Mouse (Mus musculus) forebrain, embryonic 10.5 days (tissue): ENCODE measurements at regions not wholly inside any gene's neighbourhood (a gene's known extent, or its start where the extent isn't known, plus 50 kb on each side); places are given as distances from the start of the nearest gene placed in this dataset.

Source experiments
- DNase-seq: peaks from one replicate; pipeline ENCODE4 v3.0.0-alpha.2; 2017; ENCODE audit warnings: low spot score; ENCODE audit errors: extremely low spot score
- H3K27ac ChIP-seq: fragments of 300-500 bp; sonication (generic); 2 replicates; pipeline ENCODE4 v1.5.1; 2016; ENCODE audit warnings: mild to moderate bottlenecking
- H3K27me3 ChIP-seq: fragments of 300-500 bp; sonication (generic); 2 replicates; pipeline ENCODE4 v1.6.1; 2016; ENCODE audit warnings: mild to moderate bottlenecking; ENCODE audit not compliant: poor library complexity, severe bottlenecking
- H3K36me3 ChIP-seq: fragments of 300-500 bp; sonication (generic); replicated peaks from 2 replicates; pipeline ENCODE4 v1.6.1; 2016; ENCODE audit warnings: mild to moderate bottlenecking, moderate library complexity
- H3K4me1 ChIP-seq: fragments of 300-500 bp; sonication (generic); 2 replicates; pipeline ENCODE4 v1.6.1; 2016
- H3K4me3 ChIP-seq: fragments of 300-500 bp; sonication (generic); 2 replicates; pipeline ENCODE4 v1.5.1; 2016; ENCODE audit warnings: mild to moderate bottlenecking, moderate library complexity
- H3K9me3 ChIP-seq: fragments of 300-500 bp; sonication (generic); 2 replicates; pipeline ENCODE4 v1.6.1; 2016; ENCODE audit warnings: mild to moderate bottlenecking, moderate library complexity
- WGBS: fragments of 180-500 bp; shearing (Covaris S2); methylation state at CpG from one replicate; pipeline ENCODE4 v1.1.7; 2016; 5-methylcytosine and 5-hydroxymethylcytosine counted together

DNA sequence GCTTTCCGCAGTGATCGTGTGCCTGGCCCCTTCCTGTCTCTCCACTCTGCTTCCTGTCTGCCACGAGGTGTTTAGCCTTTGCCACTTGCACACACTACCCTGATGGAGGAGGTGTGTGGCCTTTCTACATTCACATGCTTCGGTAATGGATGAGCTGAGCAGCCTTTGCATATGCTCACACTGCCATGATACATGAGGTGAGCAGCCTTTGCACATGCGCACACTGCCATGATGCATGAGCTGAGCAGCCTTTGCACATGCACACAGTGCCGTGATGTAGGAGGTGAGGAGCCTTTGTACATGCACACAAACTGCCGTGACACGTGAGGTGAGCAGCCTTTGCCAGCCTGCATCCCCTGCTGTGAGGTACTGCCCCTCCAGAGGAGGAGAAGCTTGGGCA lies 58.3 kb downstream of the Erv3 start:
- DNase-seq: no peak
- Histone ChIP-seq H3K36me3 (no peaks in the 10 kb centered on the region), H3K4me1 (no peaks in the 10 kb centered on the region), H3K27ac (no peak overlapping the region), H3K9me3 (no peaks in the 10 kb centered on the region), H3K4me3 (no peak overlapping the region), H3K27me3 (no peaks in the 10 kb centered on the region)
- WGBS: 76% methylated on average over 8 of the region's 8 CpGs

DNA sequence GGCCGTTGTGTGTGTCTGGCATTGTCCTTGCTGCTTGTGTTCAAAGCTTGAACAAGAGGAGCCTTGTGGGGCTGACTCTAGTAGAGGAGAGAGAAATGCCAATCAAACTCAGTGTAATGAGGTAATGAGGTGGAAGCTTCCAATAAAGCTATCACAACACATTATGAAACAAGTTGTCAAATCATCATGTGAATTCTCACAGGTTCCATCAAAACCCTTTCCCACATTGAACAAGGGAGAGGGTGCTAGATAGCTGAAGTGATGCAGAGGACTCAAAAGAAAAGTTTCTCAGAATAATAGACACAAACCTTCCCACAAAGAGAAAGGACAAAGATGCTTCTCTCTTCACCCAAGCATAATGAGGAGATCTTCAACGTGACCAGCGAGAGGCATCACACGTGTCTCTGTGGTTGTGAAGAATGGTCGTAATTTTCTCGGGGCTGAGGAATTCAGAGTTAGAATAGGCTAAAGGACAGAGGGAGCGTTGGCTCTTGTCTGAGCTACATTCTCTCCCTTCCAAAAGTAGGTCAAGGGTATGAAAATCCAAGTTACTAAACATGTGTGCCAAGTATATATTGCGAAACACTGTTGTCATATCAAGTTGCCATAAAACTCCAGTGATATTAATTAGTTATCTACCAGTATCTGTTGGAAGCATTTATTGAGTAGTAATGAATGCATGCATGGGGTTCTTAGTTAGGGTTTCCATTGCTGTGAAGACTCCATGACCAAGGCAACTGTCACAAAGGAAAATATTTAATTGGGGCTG lies 59.2 kb downstream of the Erv3 start:
- Histone ChIP-seq H3K27ac (no peak overlapping the region), H3K4me3 (no peak overlapping the region), H3K4me1 (no peaks in the 10 kb centered on the region), H3K36me3 (no peaks in the 10 kb centered on the region), H3K9me3 (no peaks in the 10 kb centered on the region), H3K27me3 (no peaks in the 10 kb centered on the region)
- no peak for DNase-seq
- WGBS: 85% methylated on average over 8 of the region's 8 CpGs

DNA sequence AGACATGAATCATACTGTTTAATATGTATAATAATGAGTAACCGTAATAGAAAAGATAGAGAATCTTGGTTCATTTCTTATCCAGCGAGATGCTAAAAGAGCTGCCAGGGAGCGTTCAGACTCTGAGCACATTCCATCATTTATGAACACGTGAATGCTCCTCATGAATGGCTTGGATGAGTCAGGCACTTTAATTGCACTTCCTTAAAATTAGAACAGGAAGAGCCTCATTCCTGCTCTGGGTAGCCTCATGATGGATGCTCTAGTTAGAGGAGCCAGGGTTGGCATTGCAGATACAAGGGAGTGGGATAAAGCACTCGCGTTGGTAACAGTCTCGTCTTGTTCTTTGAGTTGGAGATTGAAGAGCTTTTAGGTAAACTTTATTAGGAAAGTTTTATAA lies 60.1 kb downstream of the Erv3 start:
- 87% methylated on average over 7 of the region's 7 CpGs for WGBS
- DNase-seq: no peak

DNA sequence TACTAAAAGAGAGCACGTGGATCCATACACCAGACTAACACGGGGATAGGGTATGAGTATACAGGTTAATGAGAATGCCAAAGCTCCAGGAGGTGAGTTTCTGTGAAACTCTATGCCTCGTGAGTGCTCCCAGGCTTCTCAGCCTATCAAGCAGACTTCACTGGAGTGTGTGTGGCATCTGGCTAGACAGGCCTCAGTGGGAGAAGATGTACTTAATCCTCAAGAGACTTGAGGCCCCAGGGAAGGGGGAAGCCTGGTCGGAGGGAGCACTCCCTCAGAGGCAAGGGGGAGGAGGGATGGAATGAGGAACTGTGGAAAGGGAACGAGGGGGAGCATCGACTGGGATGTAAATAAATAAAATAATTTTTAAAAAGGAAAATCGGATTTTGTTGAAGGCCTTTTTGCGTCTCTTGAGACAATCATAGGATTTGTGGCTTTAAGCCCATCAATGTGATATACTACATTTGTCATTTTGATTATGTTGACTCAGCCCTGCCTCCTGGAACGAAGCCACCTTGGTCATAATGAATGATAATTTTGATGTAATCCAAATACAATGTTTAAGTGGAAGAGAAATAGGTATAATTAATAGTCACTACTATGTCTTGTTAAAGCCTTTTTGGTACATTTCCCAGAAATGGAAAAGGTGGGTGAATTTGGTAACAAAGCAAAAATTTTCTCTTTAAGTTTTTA lies 62.4 kb downstream of the Erv3 start:
- Histone ChIP-seq H3K27ac (no peak overlapping the region), H3K4me1 (no peaks in the 10 kb centered on the region), H3K36me3 (no peaks in the 10 kb centered on the region), H3K9me3 (no peaks in the 10 kb centered on the region), H3K27me3 (no peaks in the 10 kb centered on the region), H3K4me3 (no peak overlapping the region)
- WGBS: 81% methylated on average over 9 of the region's 9 CpGs
- DNase-seq: no peak

More for the DNA sequence above, 60.1 kb downstream of the Erv3 start:
- Histone ChIP-seq H3K27ac (no peak overlapping the region), H3K9me3 (no peaks in the 10 kb centered on the region), H3K27me3 (no peaks in the 10 kb centered on the region), H3K4me1 (no peaks in the 10 kb centered on the region), H3K36me3 (no peaks in the 10 kb centered on the region), H3K4me3 (no peak overlapping the region)

DNA sequence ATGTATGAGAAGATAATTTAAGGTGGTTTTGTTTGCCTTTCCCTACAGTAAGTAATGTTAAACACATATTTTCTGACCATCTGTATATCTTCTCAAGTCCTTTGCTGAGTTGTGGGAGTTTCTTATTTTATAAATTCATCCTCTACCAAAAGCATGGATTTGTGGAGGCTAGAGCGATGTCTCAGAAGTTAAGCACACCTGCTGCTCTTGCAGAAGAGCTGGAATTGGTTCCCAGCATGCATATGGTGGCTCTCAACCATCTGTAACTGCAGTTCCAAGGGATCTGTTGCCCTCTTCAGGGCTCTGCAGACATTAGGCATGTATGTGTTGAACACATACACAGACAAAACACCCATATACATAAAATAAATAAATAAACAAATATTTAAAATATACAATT lies 84.2 kb downstream of the Erv3 start:
- DNase-seq: no peak
- Histone ChIP-seq H3K4me3 (no peak overlapping the region), H3K36me3 (no peaks in the 10 kb centered on the region), H3K9me3 (peaks cover 4% of the 10 kb centered on the region; the same call in 1 of the 2 replicates), H3K4me1 (no peaks in the 10 kb centered on the region), H3K27ac (no peak overlapping the region), H3K27me3 (no peaks in the 10 kb centered on the region)
- 93% methylated on average over 1 of the region's 1 CpGs for WGBS

DNA sequence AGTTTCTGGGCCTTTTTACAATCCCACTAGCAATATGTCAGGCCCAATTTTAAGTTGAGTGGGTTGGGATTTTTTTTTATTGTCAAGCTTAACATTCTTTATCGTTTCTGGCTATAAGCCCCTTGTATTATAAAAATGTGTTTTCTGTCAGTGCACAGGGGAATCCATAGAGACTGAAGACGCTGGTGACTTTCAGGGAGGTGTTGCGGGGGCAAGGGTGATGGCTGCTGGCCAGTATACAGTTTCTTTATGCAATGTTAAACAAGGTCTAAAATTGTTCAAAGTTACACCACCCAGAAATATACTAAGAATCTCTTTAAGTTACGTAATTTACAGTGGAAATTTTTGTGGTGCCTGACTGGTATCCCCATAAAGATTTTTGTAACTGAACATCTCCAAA lies 85.9 kb downstream of the Erv3 start:
- no peaks in the 10 kb centered on the region for H3K36me3 ChIP-seq
- no peaks in the 10 kb centered on the region for H3K27me3 ChIP-seq
- H3K9me3 ChIP-seq: no peaks in the 10 kb centered on the region
- no peak overlapping the region for H3K4me3 ChIP-seq
- H3K27ac ChIP-seq: no peak overlapping the region
- H3K4me1 ChIP-seq: no peaks in the 10 kb centered on the region
- no peak for DNase-seq
- WGBS: 88% methylated on average over 4 of the region's 4 CpGs

DNA sequence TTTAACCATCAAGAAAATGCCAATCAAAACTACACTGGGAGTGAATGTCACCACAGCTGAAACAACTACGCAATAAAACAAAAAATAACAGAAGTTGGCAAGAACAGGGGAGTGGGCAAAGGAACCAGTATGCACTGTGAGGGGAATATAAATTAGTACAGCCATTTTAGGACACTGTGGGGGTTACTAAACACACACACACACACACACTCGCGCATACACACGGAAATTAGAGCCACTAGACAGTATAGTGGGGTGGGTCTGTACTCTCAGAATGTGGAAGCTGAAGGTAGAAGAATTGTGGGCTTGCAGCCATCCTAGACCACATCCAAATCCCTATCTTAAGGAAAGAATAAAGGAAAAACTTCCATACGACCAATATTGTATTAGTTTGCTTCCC lies 87.4 kb downstream of the Erv3 start:
- WGBS: 86% methylated on average over 5 of the region's 5 CpGs
- Histone ChIP-seq H3K4me3 (no peak overlapping the region), H3K9me3 (no peaks in the 10 kb centered on the region), H3K36me3 (no peaks in the 10 kb centered on the region), H3K4me1 (no peaks in the 10 kb centered on the region), H3K27ac (no peak overlapping the region), H3K27me3 (no peaks in the 10 kb centered on the region)
- DNase-seq: no peak

DNA sequence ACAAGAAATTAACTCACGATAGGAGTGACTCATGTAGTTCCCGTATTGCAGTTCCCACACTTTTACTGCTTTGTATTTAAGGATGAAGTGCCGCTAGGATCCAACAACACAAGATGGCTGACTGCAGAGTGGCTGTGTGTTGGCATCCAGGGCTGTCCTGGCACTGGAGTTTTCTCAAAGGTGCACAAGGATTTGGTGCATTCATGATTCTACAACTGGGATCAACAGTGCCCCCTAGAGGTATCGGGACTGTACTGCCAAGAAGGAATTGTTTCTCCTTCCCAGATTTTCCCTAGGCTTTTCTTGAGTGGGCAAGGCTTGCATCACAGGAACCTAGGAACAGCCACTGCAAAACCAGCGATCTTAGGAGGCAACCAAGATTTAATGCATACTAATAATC lies 88.7 kb downstream of the Erv3 start:
- no peaks in the 10 kb centered on the region for H3K36me3 ChIP-seq
- H3K27me3 ChIP-seq: no peaks in the 10 kb centered on the region
- WGBS: 55% methylated on average over 5 of the region's 5 CpGs
- no peak overlapping the region for H3K4me3 ChIP-seq
- peaks cover under 1% of the 10 kb centered on the region for H3K4me1 ChIP-seq
- no peaks in the 10 kb centered on the region for H3K9me3 ChIP-seq
- DNase-seq: peak; percentile 29
- no peak overlapping the region for H3K27ac ChIP-seq

DNA sequence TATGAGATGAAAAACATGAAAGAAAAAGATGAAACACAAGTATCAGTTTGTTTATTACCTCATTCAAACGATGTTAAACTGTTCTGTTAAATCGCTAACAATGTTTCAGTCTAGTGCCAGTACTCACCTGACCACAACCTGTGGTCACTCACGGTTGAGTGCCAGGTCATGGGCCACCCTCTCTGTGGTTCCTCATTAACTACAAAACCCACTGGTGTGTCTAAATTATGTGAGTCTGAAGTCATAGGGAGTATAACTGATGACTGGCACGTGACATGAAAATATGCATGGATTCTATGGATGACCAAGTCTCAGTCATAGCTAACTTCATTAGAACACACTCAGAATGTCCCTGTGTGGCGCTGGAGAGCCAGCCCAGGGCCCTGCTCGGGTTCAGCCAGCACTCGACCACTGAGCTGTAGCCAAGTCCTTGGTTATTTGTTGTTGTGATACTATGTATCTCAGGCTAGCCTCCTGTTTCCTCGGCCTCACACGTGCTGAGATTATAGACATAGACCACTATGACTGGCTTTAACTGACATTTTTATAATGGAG lies 89.8 kb downstream of the Erv3 start:
- H3K27ac ChIP-seq: no peak overlapping the region
- H3K9me3 ChIP-seq: no peaks in the 10 kb centered on the region
- 84% methylated on average over 9 of the region's 9 CpGs for WGBS
- H3K36me3 ChIP-seq: no peaks in the 10 kb centered on the region
- no peak overlapping the region for H3K4me3 ChIP-seq
- DNase-seq: no peak
- peaks cover 6% of the 10 kb centered on the region for H3K4me1 ChIP-seq
- H3K27me3 ChIP-seq: no peaks in the 10 kb centered on the region

DNA sequence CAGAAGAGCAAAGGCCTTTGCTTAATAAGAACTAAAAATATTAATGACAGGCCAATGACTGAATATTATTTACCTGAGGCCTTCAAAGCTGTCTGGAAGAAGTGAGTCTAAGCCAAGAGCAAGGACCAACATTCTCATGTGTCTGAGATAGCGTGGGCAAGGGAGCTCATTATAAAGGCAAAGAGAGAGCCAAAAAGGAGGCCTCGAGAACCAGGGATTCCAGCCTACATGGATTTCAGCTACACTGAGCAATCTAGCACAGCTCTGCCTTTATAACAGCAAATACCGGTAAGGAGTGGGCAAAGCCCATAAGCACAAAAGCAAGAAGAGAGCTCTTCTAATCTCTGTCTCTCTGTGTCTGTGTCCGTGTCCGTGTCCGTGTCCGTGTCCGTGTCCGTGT lies 93.0 kb downstream of the Erv3 start:
- no peak for DNase-seq
- WGBS: 93% methylated on average over 9 of the region's 9 CpGs
- Histone ChIP-seq H3K27me3 (no peaks in the 10 kb centered on the region), H3K36me3 (no peaks in the 10 kb centered on the region), H3K4me3 (no peak overlapping the region), H3K4me1 (peaks cover 6% of the 10 kb centered on the region), H3K9me3 (no peaks in the 10 kb centered on the region), H3K27ac (no peak overlapping the region)

DNA sequence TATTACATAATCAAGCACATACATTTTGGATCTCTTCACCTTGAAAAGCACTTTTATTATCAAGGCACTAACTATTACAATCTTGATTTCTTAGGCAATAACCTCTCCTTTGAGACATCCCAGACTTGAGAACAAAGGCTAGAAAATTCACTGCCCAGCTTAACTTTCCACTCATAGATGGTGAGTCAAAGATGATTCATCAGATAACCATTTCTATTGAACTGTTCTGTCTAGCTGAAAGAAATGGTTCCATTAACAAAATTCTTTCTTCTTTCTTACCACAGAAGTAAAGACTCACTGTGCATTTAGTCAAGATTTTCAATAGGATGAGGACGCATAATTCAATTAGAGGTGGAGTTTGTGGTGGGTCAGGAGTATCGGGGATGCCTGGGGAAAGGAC lies 98.0 kb downstream of the Erv3 start:
- no peak for DNase-seq
- Histone ChIP-seq H3K27me3 (no peaks in the 10 kb centered on the region), H3K4me1 (peaks cover 6% of the 10 kb centered on the region), H3K9me3 (no peaks in the 10 kb centered on the region), H3K4me3 (no peak overlapping the region), H3K36me3 (no peaks in the 10 kb centered on the region), H3K27ac (no peak overlapping the region)
- 83% methylated on average over 2 of the region's 2 CpGs for WGBS

DNA sequence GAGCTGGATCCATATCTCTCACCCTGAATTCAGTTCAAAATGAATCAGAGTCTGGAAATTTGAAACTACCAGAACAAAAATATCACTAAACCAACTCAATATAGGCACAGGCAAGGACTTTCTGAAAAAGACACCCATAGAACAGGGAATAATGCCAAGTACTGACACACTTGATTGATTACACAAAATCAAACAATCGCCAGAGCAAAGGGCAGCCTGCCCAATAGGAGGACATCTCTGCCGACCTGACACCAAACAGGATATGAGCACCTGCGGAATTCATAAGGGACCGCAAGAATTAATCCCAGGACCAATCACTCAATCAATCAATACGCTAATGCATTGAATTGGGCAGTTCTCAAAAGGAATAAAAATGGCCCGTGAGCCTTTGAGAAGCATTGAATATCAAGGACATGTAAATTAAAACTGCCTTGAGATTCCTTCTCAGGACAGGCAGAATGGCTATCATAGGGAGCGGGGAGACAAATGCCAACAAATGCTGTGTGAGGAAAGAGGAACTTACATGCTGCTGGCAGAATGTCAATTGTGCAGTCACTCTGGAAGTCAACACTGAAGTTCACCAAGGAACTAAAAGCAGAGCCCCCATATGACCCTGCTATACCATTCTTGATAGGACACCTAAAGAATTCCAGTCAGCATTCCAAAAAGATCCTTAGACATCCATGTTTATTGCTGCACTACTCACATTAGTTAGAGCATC lies 102.2 kb downstream of the Erv3 start:
- no peaks in the 10 kb centered on the region for H3K36me3 ChIP-seq
- WGBS: 90% methylated on average over 7 of the region's 7 CpGs
- no peak overlapping the region for H3K27ac ChIP-seq
- H3K4me3 ChIP-seq: no peak overlapping the region
- no peaks in the 10 kb centered on the region for H3K9me3 ChIP-seq
- H3K27me3 ChIP-seq: no peaks in the 10 kb centered on the region
- no peak for DNase-seq
- H3K4me1 ChIP-seq: no peaks in the 10 kb centered on the region

DNA sequence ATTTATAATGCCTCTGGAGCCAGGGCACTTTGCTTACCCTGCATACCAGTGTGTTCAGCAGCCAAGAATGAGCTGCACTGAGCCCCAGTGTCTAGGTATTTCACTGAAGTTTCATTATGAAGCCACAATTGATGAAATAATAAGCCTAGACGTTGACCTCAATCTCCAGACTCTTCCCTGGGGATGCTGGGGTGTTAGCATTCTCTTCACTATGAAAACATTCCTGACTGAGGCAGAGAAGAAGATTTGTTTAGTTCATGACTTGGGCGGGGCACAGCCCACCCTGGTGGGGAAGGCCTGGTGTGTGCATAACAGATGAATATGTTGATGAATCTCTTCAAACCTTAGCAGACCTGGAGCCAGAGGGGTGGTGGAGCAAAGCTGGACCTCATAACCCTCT lies 104.4 kb downstream of the Erv3 start:
- H3K9me3 ChIP-seq: no peaks in the 10 kb centered on the region

More for the DNA sequence above, 104.4 kb downstream of the Erv3 start:
- Histone ChIP-seq H3K36me3 (no peaks in the 10 kb centered on the region), H3K4me1 (no peaks in the 10 kb centered on the region), H3K27me3 (no peaks in the 10 kb centered on the region), H3K27ac (no peak overlapping the region), H3K4me3 (no peak overlapping the region)
- WGBS: 65% methylated on average over 2 of the region's 2 CpGs
- no peak for DNase-seq
